Mouse (Mus musculus) G1E (cell line): Measurements from ENCODE around the gene Opa1.

Source experiments
- CTCF ChIP-seq: IDR thresholded peaks from 2 replicates; pipeline ENCODE4 v1.5.1; 2012; ENCODE audit warnings: low read depth, low read length, inconsistent platforms, mixed read lengths
- GATA2 ChIP-seq: IDR thresholded peaks from 2 replicates; pipeline ENCODE4 v1.6.1; 2012; ENCODE audit warnings: low read depth, low read length, inconsistent platforms, borderline replicate concordance

- TF ChIP-seq GATA2 (no peak), CTCF (no peak)
Observed at GRCm38 (mm10) chr16:29670806-29671205, 91.7 kb downstream of the Opa1 start.
